Mouse (Mus musculus) adrenal gland, adult 8-10 months (tissue): ENCODE measurements around the gene 1810062G17Rik. TPM values are rescaled to one million over a fixed set of nuclear protein-coding genes. Genes with fewer than 3 reads are reported as not detected.
A peak's percentile ranks its signal among the peaks of the same experiment; 100 is the strongest.

Experiments
- DNase-seq: peaks from one replicate; pipeline ENCODE4 v3.0.0; 2022
- total RNA-seq, 4 experiments: library from RNA; stranded (reverse); gene quantifications; 2 replicates each; pipeline ENCODE4 v1.2.4; 2022

Gene 1810062G17Rik
- total RNA-seq, 4 experiments from 2014 or later, result 0.52 to 1.8 (median 0.86) TPM

- no peak for DNase-seq
Observed at GRCm38 (mm10) chr3:36478776-36479175, 3.0 kb downstream of the 1810062G17Rik start.

- DNase-seq, result peak; percentile 32
Observed at GRCm38 (mm10) chr3:36480486-36480885, 4.7 kb downstream of the 1810062G17Rik start.

DNA sequence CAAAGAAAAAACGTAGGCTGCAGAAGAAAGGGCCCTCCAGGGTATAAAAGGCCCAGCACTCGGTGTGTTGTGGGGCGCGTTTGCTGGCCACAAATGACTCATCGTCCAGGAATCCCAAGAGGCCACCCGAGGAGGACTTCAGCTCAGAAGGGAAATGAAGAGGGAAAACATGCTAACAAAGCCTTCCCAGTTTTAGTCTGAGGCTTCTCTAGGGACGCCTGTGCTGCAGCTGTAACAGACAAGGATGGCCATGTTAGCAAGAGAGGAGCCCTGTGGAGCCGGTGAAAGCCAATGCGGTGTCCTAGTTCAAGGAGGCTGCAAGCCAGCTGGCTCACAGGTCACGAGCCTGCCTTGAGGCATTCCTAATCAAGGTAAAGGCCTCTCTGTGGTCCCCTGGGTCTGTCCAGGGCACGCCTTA lies 6.0 kb downstream of the 1810062G17Rik start:
- DNase-seq, result peak; percentile 51

DNA sequence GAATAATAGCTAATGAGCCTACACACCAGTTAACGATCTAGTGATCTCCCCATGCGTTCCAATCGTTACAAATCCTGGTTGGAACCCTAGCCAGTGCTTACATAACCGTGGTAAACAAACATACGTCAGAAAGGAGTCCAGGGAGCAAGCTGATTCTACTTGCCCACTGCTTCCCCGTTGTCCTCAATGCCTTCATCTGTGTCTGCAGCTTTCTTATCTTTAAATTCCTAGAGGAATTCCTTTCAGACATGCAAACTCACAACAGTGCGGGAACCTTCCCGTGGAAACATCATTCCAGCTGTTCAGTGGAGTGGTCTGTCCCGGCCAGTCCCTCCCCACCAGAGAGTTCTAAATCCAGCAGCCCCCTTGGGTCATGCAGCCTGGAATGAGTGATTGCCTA lies 7.2 kb downstream of the 1810062G17Rik start:
- no peak for DNase-seq

- DNase-seq, result no peak
Observed at GRCm38 (mm10) chr3:36484292-36484691, 8.6 kb downstream of the 1810062G17Rik start.

GRCm38 (mm10) chr3:36486176-36486575 lies 10.4 kb downstream of the 1810062G17Rik start:
- no peak for DNase-seq

GRCm38 (mm10) chr3:36486881-36487280 lies 11.1 kb downstream of the 1810062G17Rik start:
- no peak for DNase-seq

DNA sequence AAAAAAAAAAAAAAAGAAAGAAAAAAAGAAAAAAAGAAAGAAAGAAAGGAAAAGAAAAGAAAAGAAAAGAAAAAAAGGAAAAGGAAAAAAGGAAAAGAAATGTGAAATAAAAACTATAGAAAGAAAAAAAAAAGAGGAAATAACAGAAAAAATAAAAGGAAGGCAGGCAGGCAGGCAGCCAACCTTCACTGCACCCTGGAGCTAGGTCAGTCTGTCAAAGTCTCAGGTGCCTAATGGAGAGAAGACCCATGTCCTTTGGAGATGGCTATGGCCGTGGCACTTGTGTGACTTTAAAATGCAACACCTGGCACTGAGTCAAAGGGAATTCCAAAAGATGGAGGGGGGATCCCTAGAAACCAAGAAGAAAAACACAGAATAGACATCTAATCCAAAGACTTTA lies 12.6 kb downstream of the 1810062G17Rik start:
- DNase-seq, result no peak

DNA sequence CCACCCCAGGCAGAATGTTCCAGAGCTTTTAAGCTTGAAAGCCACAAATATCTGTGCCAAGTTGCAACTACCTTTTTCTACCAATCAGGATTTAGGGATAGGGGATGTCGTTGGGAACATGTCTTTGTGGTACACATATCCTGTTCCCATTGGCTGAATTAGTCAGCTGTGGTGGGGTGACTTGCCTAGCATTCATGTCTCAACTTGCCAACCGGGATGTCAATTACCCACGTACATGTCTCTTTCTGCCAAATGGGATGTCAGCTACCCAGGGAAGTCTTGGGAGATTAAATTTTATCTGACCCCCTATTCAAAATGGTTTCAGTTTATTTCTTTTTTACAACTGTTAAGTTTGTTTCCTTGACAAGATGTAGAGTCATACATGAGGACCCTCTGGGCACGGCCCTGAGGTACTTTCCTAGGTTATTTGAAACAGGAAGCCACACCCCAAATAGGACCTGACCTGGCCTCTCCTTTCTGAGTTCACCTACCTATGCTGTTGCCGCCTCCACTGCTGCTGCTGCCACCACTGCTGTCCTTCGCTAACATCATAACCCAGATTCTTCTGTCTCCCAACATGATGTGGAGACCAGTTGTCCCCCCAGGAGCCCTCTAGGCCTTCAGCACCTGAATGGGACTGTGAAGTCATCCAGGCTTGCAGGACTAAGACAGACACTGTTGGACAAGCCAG lies 13.3 kb downstream of the 1810062G17Rik start:
- no peak for DNase-seq

DNA sequence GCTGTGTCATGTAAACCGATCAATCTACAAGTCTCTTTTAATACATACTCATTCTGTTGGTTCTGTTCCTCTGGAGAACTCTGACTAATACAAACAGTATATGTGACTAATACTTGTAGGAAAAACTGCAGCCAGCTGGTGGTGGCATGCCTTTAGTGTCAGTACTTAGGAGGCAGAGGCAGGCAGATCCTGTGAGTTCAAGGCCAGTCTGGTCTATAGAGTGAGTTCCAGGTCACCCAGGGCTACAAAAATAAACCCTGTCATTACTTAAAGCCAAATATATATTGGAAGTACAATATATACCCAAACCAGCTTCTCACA lies 13.8 kb downstream of the 1810062G17Rik start:
- DNase-seq, result no peak

- no peak for DNase-seq
Observed at GRCm38 (mm10) chr3:36491535-36491934, 15.8 kb downstream of the 1810062G17Rik start.

DNA sequence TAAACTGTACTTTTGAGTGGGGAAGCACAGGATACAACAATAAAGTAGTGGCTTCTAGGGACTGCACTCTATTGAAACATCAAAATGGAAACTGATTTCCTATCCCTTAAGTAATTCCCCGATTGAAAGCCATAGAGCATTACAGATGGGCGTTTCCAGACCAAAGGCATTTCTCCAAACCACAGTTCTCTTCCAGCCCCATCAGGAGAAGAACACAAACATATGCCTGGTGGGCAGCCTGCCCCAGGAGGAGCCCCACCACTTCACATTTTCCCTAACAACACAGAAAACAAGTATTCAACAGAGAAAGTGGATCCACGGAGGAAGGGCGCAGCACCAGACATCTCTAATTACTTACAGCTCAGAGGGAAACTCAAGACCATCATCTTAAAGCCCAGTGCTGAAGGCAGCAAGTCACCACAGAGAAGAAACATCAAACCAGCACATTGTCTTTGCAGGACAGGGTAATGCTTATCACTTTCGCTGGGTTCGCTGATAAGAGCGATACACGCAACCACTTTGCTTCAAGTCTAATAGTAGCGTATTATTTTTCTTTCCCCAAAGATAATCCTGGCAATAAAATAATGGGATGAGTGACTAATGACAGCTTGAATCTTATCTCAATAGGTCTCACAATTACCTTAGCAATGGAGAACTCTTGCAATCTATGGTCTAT lies 17.1 kb downstream of the 1810062G17Rik start:
- no peak for DNase-seq

DNA sequence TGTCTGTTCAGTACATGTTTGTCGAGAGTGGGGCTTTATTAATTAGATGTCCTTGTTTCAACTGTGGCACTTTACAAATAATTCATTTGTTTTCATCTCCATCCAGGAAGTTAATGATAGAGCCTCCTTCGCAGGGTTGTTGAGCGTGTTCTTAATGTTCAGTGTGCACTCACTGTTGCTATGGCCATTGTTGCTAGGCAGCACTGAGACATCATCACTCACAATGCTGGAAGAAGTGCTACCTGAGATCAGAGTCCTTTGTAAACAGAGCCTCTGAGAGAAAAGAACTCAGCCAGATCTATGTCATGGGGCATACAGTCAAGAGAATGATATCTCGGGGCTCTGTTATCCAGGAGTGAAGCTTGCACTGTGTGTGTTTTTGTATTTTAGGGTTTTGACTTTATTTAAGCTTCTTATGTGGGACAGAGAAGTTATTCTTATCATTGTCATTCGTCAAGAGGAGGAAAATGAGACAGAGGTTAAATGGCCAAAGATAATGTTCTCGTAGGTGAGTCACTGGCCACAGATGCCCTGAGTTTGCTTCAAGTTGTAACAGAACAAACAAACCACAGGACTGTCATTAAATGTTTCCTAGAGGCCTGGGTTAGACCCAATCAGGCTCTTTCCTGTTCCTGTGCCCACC lies 18.0 kb downstream of the 1810062G17Rik start:
- no peak for DNase-seq

GRCm38 (mm10) chr3:36494613-36495012 lies 18.9 kb downstream of the 1810062G17Rik start:
- DNase-seq, result no peak

GRCm38 (mm10) chr3:36495436-36495835 lies 19.7 kb downstream of the 1810062G17Rik start:
- peak; percentile 80 for DNase-seq

- DNase-seq, result no peak
Observed at GRCm38 (mm10) chr3:36496273-36496672, 20.5 kb downstream of the 1810062G17Rik start.

DNA sequence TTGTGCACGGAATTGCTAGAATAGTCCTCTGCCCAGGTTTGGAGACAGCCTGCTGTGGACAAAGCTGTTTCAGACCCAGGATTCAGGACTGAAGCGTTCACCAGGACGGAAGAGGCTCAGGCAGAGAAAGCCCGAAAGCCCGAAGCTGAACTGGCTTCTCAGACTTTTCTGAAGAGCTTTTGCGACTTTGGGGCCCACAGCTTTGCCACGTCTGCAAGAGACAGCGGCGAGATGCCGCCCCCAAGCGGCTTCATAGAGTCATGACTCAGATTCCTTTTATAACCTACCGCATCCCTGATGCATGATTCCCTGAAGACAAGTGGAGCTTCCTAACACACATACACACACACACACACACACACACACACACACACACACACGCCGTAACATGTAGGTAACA lies 21.0 kb downstream of the 1810062G17Rik start:
- peak; percentile 51 for DNase-seq

DNA sequence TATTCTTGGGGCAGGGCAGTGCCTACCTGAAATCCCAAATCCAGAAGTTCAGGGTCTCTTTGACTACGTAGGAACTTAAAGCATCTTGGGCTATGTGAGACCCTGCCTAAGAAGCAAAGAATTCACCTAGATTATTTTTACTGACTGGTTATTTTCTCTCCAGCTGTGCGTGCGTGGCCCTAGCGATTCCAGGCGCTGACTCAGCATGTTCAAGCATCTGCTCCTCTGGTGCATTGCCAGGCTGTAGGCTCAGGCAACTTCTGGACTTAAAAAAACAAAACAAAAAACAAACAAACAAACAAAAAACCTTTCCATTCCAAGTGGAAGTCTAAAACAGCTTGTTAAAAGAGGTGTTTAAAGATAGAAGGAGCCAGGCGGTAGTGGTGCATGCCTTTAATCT lies 22.5 kb downstream of the 1810062G17Rik start:
- no peak for DNase-seq

DNA sequence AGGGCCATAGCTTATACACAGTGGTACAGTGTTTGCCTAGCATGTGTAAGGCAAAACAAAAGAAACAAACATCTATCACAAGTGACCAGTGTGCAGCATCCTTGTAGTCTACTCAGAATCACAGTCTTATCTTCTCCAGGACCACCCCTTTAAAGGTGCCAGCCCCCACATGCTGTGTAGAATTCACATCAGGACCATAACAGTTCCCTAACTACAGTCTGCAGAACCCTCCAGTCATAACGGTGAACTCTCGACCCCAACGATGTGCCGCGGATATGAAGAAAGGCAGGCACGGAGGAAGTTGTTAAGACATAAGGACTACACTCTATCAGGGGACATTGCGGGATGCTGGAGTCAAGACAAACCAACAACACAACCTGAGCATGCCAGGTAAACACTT lies 23.7 kb downstream of the 1810062G17Rik start:
- DNase-seq, result no peak

DNA sequence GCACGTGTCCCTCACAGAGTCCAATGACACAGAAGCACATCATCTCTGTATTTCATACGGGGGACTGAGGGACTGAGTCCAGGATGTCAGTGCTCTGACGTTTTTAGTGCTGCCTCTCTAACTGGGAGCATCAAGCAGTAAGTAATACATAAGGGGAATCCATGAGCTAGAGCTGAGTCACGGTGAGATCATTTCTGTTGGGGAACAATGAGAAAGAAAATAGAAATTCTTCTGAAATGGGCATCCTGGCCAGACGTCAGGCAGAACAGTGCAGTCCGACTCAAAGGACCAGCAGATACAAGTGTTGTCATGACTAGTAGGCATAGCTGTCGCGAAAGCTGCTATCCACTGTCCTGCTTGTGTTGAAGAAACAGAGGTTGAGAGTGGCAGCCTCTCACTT lies 25.2 kb downstream of the 1810062G17Rik start:
- DNase-seq, result no peak

DNA sequence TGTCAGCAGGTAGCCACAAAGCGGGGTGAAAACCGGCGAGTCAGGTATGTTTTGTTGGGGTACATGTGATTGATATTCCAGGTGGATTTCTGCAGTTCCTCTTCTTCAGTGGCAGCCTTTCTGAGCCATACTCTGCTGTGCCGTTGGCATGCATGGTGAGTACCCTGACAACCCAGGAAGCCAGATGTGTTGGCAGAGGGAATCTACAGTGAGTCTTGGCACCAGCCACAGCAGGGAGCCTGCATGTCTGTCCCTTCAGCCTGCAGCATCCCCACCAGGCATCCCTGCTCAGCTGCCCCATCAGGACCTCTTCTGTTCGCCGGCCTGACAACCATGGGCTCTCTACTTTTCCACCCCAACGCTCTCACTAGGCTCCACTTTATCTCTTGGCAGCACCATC lies 25.8 kb downstream of the 1810062G17Rik start:
- no peak for DNase-seq

DNA sequence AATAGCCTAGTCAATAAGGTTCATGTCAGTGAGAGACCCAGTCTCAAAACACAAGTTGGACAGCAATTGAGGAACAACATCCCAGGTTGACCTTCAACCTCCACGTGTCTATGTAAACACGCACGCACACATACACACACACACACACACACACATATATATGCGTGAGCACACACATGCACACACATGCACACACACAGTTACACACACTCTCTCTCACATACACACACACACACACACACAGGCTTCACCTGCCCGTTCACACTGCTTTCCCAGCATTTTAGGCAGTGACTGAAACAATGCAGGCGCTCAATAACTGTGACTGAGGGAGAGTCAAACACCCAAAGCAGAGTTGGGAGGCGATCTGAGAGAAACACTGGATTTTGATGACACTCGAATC lies 29.6 kb downstream of the 1810062G17Rik start:
- no peak for DNase-seq

DNA sequence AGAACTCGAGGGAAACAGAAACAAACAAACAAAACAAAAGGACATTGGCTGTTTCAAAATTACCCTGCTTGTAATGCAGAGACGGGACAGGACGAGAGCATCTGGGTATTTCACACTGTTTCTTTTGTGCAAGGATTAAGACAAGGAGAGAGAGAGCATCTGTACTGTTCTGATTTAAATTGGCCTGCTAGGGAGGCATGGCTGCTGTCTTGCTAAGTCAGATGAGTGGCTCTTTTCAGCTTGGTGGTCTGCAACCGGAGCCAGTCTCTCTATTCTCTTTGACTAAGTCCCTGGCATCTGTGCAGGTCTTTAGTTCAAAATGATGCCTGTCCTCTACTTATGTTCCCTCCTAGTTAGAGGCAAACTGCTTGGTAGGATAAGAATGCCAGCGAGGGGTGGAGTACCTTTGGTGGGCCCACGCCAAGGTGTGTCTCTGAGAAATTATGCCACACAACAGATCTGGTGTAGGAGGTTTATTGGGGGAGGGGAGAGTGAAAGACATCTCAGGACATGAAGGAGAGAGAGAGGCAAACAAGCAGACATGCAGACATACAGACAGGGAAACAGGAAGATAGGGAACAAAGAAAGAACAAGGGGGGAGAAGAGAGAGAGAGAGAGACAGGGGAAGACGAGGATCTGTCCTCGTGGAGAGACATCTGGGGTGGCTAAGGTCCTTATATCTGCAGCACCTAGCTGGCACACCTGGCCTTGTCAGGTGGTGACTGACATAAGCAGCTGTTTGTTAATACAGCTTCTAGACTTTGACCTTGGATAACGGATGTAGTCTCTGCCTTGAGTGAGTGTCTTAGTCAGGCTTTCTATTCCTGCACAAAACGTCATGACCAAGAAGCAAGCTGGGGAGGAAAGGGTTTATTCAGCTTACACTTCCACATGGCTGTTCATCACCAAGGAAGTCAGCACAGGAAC lies 30.3 kb downstream of the 1810062G17Rik start:
- no peak for DNase-seq
